Mouse (Mus musculus): ENCODE data around the gene Herc3. TPM values are rescaled to one million over a fixed set of nuclear protein-coding genes. Genes with fewer than 3 reads are reported as not detected.
A peak's percentile ranks its signal among the peaks of the same experiment; 100 is the strongest.
"Not testable (repeated sequence)": the region's sequence is repeated elsewhere in the genome, so short reads cannot be mapped to it uniquely, and the experiment has no call there.

Gene Herc3
- total RNA-seq, 2 experiments from 2014 or later: 226 to 239 TPM

DNA sequence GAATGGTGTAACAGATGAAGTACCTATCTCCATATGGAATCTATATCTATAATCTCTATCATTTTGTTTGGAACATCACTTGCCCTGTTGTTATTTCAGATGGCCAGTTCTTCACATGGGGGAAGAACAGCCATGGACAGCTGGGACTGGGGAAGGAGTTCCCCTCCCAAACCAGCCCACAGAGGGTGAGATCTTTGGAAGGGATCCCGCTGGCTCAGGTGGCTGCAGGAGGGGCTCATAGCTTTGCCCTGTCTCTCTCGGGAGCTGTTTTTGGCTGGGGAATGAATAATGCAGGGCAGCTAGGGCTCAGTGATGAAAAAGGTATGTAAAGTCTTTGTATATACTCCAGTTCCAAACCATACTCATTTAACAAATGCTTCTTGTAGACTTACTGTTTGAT, 25.2 kb downstream of the Herc3 start:
- DNase-seq (ENCODE audit: low spot score in 2 of 2): no peak

DNA sequence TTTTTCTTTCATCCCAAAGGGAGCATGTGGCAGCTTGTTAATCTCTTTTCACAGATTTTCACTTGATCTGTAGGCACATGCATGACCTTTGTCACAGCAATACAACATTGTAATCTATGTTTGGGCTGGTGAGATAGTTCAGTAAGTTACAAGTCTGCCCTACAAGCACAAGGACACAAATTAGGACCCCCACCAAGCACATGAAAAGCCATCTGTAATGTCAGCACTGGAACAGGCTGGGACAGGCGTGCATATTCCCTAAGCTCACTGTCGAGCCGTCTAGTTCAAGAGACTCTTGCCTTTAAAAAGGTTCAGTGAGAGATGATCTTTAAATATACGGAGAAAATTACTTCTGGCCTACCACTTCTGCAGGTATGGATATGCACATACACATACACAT, 28.3 kb downstream of the Herc3 start:
- no peak for DNase-seq (ENCODE audit: low spot score in 2 of 2)

DNA sequence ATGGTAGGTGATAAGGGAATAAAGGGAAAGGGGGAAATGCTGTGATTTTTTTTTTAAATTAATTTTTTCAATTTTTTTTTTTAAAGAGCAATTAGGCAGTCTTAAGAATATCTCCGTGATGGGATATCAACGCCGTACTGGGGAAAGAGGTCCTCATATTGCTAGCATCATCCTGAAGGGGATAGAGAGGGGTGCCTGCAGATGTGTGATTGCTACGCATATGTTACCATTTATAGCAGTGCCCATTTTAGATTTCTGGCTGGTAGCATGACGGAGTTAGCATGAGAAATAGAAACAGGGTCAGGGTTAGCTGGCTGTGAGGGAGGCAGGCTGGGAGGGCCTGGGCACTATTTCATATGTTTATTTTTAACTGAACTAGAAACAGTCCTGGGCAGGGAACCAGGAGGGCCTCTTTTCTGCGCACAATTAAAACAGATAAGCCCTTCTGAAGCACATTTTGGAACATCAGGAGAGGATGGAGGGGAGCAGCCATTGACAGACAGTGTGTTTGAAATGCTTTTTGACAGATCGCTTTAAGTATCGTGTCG, 31.3 kb downstream of the Herc3 start:
- no peak for DNase-seq (ENCODE audit: low spot score in 2 of 2)

DNA sequence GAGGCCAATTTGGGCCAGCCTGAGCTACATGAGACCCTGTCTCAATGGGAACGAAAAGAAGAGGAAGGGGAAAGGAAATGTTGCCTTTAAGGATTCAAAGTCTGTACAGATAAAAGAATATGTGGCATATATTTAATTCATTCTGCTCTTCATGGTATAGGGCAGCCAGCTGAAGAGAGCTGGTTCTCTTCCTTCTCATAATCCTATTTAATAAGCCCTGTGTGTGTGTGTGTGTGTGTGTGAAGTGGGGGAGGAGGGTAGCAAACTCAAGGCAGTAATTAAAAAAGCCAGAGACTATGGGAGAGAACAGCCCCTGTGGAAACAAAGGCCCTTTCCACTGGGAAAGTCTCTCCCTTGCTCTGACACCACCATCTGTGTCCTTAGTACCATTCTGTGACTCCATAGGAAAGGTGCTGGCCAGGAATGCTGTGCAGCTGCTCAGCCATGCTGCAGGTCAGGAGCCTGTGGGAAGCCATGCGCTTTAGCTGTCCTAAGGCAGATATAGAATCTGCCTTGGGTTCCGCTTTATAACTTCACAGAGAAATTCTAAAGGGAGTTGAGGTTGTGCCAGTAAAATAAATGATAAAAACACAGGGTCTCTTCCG, 32.5 kb downstream of the Herc3 start:
- DNase-seq (ENCODE audit: low spot score in 2 of 2): no peak

DNA sequence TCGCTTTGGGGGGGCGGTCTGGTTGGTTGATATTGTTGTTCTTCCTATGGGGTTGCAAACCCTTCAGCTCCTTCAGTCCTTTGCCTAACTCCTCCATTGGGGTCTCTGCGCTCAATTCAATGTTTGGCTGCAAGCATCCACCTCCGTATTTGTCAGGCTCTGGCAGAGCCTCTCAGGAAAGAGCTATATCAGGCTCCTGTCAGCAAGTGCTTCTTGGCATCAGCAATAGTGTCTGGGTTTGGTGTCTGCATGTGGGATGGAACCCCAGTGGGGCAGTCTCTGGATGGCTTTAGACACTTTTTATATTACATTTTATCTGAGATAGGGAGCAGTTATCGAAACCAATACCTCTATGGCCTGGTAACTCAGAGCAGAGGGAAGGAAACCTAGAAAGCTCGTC, 36.6 kb downstream of the Herc3 start:
- DNase-seq (ENCODE audit: low spot score in 2 of 2): not testable (repeated sequence)

DNA sequence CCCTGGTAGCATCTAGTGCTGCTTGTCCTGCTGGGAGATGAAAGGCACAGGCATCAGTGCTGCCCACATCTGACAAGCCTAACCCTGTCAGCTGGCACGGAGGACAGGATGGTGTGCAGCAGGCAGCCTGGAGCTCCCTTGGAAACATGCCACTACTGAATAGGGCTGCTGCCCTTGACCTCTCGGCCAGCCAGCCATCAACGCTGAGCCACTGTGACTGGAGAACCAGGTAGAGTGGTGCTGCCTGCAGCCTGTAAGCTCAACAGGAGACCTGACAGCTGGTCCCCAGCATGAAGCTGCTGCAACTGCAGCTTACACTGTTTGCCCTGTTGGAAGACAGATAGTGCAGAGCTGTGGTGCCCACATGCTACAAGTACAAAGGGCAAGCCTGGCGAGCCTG, 48.3 kb downstream of the Herc3 start:
- DNase-seq (ENCODE audit: low spot score in 2 of 2): no peak

DNA sequence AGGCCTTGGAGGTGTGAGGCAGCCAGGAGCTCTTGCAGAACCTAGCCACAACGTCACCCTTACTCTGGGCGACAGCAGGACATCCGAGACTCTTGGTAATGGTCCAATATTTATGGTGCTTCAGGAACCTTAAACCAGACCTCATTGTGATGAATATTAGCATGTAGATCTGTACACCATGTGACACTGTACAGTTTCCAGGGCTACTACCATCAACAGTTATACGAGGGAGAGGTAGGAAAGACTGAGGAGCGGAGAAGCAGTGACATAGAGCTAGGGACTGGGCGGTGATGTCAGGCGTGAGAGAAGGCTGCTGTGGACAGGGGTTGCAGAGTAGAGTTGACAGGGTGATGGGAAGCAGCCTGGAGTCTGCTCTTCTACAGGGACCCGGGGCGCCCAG, 48.7 kb downstream of the Herc3 start:
- no peak for DNase-seq (ENCODE audit: low spot score in 2 of 2)

DNA sequence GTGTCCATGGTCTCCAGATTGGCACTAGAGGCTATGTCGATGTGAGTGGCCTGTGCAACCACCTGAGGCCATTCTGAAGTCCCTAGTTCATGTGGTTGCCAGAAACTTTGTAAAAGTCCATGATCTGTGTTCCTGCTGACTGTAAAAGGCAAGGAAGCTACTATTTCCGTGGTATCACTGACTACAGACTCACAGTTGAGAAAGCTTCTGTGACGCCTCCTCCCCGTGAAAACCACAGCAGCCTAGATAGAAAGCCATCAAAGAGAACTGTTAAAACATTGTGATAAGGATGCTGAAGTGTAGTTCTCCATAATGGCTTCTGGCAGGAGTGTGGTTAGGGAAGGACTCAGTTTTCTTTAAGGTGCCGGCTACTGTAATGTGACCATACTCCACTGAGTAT, 49.6 kb downstream of the Herc3 start:
- DNase-seq (ENCODE audit: low spot score in 2 of 2): no peak

DNA sequence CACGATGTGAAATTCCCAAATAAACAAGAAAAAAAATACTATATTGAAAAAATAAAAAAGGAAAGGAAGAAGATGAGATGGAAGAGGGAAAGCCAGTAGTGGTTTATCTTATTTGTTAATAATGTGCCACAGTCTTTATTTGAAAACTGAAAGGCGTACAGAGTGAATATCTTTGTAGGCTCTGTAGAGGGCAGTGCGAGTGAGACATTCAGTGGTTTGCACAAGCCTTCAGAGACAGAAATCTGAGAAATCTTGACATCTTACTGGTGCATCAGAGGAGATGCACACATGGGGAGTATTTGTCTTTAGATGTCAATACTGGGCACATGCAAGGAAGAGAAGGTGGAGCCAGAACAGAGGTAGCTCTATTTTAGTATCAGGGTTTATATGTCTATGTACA, 50.1 kb downstream of the Herc3 start:
- DNase-seq (ENCODE audit: low spot score in 2 of 2): no peak

DNA sequence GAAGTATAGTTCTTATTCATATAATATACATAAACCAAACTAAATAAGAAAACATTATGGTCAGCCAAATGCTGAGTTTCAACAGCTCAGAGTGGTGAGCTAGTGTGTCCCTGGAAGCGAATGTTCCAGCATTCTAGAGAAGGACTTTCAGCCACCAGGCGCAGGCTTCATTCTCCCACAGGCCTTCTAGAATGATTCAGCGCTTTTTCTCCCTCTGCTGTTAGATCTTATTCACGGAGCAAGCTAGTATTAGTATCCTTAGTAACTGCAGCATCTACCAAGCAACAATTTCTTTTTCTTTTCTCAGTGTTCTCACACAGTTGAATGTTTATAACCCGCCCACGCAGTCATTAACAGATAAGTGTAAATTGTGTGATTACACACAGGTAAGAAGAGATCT, 51.0 kb downstream of the Herc3 start:
- no peak for DNase-seq (ENCODE audit: low spot score in 2 of 2)

DNA sequence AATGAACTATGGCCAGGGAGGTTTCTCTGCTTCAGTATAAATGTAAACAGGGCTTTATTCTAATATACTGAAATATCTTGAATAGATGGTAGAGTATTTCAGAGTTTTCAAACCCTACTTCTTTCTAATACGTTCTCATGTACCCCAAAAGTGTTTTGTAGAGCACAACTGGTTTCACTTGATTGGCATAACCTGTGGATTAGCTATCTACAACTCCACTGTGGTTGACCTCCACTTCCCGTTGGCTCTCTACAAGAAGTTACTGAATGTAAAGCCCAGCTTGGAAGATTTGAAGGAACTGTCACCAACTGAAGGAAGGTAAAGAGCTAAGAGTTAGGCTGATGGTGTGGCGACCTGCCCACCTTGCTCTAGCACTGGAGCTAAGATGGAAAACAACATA, 58.7 kb downstream of the Herc3 start:
- no peak for DNase-seq (ENCODE audit: low spot score in 2 of 2)

DNA sequence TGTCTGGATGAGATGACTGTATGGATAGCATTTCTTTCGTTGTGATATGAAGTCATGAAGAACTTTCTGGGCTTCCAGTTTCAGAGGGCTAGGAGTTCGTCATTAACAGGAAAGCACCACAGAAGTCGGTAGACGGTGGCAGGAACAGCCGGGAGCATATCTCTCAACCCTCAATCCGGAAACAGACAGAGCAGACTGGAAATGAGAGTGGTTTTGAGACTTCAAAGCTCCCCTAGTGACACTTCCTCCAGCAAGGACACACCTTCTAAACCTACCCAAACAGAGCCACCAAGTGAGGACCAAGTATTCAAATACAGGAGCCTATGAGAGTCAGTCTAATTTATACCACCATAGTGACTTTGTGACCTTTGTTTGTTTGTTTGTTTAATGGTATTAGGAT, 62.0 kb downstream of the Herc3 start:
- DNase-seq (ENCODE audit: low spot score in 2 of 2): no peak

DNA sequence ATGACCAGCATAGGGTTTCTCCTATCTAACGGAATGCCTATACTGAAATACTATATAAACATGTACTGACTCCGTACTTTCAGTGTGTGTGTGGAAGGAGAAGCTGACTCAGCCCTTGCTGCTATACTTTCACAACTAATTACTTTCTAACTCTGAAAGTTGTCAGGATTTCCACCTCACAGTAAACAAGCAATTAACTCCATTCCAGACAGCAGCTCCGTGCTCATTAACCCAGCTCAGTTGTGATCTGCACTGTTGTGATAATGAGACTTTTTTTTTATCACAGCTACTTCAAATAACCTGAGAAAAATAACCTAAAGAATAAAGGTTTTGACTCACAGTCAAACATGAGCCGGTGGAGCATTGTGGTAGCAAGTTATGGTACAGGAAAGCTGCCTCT, 63.7 kb downstream of the Herc3 start:
- no peak for DNase-seq (ENCODE audit: low spot score in 2 of 2)

DNA sequence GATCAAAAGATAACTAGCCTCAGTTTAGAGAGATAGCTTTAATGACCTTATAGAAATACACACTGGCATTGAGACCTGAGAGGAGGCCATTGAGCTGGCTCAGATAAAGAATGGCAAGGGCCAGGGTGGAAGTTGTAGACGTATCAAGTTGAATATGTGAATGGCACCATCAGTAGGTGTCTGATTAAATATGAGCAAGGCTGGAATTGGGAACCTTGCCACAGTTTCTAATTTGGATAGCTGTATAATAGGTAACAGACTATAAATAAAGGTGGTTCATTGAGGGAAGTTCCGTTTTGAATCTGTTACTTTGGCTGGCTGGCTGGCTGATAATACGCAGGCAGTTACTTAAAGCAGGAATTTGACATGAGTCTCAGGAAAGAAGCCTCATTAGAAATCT, 65.4 kb downstream of the Herc3 start:
- DNase-seq (ENCODE audit: low spot score in 2 of 2): no peak

DNA sequence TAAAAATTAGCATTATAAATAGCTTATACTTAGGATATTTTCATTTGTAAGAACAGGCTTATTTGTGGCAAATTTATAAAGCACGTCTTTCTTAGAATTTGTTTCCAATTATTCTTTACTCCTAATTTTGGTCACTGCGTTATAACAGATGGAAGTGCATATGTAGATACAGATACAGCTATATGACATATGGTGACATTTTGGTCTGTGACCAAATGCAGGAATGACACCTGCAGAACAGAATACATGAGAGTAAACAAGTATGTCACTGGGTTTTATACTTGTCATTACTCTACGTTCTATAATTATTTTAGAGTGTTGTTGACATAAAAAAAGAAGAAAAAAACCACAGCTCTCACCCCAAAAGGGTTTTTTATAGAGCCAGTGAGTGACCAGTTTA, 67.8 kb downstream of the Herc3 start:
- DNase-seq (ENCODE audit: low spot score in 2 of 2): no peak

DNA sequence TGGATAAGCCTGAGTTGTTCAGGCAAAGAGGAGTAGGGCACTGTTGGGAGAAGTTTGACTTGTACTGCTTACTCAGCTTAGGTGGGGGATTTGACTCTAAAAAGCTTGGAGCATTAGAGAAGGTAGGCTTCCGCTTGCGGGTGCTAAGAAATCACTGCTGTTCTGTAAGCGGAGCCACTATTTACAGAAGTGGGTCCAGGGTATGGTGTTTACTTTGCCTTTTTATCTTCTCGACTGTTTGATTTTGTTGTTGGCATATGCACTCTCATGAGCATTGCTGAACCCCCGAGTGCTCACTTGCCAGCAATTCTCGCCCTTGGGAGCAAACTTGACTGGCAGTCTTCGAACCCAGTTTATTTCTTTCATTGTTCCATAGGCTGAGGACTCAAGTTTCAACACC, 69.3 kb downstream of the Herc3 start:
- no peak for DNase-seq (ENCODE audit: low spot score in 2 of 2)

DNA sequence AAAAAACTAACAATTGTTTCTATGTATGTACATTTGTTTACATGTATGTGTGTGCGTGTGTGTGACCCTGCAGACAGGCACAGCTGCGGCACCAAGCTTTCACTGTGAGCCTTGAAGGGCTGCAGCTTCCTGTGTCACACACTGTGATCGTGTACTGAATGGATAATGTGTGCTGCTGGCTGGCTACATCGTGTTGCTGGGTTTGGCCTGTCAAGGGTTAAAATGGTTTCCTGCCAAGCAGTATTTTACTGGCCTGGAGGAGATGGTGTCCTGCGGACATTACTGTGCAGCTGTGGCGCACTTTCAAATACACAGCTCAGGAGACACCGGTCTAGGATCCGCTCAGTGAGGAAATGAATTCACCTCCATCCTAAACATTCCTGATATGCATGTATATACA, 71.9 kb downstream of the Herc3 start:
- peak; percentile 63 to 69 for DNase-seq (ENCODE audit: low spot score in 2 of 2)

DNA sequence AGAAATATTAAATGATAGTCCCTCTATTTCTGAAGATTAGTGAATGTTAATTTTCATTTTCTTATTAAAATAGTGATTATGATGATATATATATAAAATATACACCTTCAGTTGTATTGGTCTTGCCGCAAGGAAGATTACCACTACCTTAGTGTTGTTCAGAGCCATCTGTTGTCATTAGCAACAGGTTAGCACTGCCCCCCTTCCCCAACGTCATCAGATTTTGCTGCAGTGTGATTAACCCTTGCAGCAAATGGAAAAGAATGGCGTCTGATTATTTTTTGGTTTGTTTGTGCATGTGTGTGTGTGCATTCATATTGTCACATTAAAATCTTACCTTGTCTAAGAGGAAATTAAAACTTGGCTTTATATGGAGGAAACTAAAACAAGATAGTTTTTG, 73.3 kb downstream of the Herc3 start:
- no peak for DNase-seq (ENCODE audit: low spot score in 2 of 2)

DNA sequence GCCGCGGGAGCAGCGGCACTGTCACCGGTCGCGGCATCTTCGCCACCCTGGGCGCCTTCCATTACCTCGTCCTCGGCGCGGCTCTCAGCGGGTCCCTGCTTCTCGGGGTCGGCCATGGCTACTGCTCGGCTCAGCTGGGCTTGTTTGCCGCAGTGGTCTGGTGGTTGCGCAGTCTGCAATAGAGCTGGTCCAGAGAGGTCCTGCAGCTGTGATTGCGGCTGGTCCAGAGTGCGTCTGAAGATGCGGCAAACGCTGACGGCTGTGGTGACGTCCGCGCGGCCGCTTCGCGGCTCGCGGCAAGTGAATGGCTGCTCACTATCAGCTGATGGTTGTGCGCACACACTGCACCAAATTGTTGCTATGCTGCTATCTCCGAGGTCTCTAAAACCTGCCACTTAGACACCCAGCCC, 75.6 kb downstream of the Herc3 start, which contains the start of gene Nap1l5:
TSS of gene Nap1l5 (minus strand) at position 225 of the 410 bp plus-strand sequence.
- peak; percentile 63 to 67 for DNase-seq (ENCODE audit: low spot score in 2 of 2)

DNA sequence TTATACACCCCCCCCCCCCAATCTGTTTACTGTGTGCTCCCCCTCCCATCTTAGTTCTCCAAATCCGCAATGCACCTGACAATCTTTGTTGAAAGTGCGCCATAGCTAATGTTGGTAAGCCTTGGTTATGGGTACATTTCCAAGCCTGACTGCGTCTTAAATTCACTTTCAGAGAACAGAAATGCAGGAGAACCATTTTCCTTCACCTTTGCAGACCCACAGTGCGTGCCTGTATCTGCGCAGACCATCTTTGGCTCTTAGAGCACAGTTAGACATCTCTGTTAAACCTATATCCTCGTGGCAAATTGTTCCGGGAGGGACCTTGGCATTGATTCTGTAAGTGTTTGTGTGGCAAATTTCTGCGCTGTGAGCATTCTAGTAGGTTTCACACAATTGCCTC, 76.1 kb downstream of the Herc3 start:
- DNase-seq (ENCODE audit: low spot score in 2 of 2): no peak

DNA sequence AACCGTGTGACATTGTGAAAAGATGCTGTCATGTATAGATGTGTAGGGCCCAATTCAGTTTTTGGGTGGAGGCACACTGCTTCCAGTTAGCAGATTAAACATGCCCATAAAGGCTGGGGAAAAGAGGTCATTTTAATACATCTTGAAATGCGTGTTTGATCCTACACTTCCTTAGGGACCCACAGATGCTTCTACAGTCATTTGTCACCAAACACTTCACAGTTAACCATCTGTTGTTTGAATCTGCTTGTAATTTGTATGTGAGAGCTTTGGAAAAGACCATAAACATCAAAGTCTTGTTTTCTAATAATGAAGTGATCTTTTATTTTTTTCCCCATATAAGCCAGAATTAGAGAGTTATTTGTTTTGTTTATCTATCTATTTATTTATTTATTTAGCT, 76.5 kb downstream of the Herc3 start:
- DNase-seq (ENCODE audit: low spot score in 2 of 2): no peak

DNA sequence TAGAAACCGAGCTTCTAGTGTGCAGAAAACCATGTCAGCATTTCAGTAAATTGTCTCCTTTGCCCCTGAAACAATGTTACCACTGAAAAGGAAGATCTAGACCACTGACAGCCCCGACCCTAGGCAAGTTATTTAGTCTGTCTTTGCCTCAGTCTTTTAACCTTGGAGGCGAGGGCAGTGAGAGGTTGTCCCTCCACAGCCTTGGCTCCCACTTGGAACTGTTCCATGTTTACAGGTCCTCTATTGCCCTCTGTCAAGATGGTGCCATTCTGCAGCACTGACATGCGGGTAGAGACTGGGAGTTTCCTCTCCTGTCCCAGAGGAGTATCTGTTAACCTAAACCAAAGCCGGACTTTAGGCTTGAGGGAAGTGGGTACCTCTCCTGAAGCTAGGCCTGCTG, 81.6 kb downstream of the Herc3 start:
- no peak for DNase-seq (ENCODE audit: low spot score in 2 of 2)

DNA sequence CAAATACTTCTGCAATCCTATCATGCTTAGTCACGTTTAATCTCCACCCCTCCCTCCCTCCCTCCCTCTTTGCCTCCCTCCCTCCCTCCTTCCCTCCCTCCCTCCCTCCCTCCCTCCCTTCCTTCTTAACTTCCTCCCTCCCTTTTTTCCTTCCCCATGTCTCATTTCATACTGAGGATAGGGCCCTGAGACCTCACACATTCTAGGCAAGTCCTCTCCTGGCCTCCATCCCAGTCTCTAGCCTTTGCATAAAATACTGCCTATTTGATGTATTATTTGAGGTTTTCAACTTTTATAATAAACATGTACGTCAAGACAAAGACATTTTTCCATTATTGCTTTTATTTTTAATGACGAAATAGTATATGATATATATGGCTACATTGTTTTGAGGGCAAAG, 82.3 kb downstream of the Herc3 start:
- no peak for DNase-seq (ENCODE audit: low spot score in 2 of 2)

DNA sequence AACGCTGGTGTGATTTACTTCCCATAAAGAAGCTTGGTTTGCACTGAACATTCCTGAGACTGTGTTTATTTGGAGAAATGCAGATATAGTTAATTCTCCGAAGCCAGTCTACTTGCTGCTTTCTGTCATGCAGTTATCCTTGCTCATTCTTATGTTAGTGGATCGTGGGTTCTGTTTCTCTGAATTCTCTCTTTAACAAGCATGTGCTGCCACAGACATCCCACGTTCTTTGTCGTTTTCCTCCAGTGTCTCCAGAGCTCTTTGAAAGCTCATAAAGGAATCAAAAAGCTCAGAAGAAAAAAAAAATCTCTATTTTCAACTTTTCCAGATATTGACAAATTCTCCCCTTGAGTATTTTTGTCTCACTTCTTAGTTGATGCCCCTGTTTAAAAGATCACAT, 82.7 kb downstream of the Herc3 start:
- no peak for DNase-seq (ENCODE audit: low spot score in 2 of 2)
